Mouse (Mus musculus) midbrain, postnatal 0 days (tissue): ENCODE results near the gene Elf4. TPM values are rescaled to one million over a fixed set of nuclear protein-coding genes. Genes with fewer than 3 reads are reported as not detected.

Source experiments
- ATAC-seq: fragments of 200-750 bp; cut with Nextera tagmentation; 2 replicates; pipeline ENCODE4 v1.8.0; 2017; ENCODE audit warnings: moderate number of reproducible peaks, mild to moderate bottlenecking, moderate TSS enrichment, moderate library complexity; ENCODE audit not compliant: low FRiP score
- DNase-seq: peaks from one replicate; pipeline ENCODE4 v3.0.0-alpha.2; 2015; ENCODE audit warnings: low spot score
- H3K27ac ChIP-seq: fragments of 300-500 bp; sonication (generic); 2 replicates; pipeline ENCODE4 v1.5.1; 2014; ENCODE audit warnings: low read depth, mild to moderate bottlenecking, low read length, mixed read lengths
- H3K27me3 ChIP-seq: fragments of 300-500 bp; sonication (generic); 2 replicates; pipeline ENCODE4 v1.6.1; 2014; ENCODE audit warnings: low read length, control low read depth, mixed read lengths; ENCODE audit not compliant: insufficient read depth
- H3K36me3 ChIP-seq: fragments of 300-500 bp; sonication (generic); 2 replicates; pipeline ENCODE4 v1.6.1; 2014; ENCODE audit warnings: low read length, control low read depth, mixed read lengths; ENCODE audit not compliant: insufficient read depth
- H3K4me1 ChIP-seq: fragments of 300-500 bp; sonication (generic); 2 replicates; pipeline ENCODE4 v1.6.1; 2014; ENCODE audit warnings: mild to moderate bottlenecking, control low read depth, antibody characterized with exemption, low read length, mixed read lengths; ENCODE audit not compliant: insufficient read depth
- H3K4me2 ChIP-seq: fragments of 300-500 bp; sonication (generic); 2 replicates; pipeline ENCODE4 v1.6.1; 2014; ENCODE audit warnings: low read depth, mild to moderate bottlenecking, low read length, mixed read lengths; ENCODE audit not compliant: poor library complexity, severe bottlenecking
- H3K4me3 ChIP-seq: fragments of 300-500 bp; sonication (generic); 2 replicates; pipeline ENCODE4 v1.5.1; 2014; ENCODE audit warnings: low read depth, mild to moderate bottlenecking, low read length, moderate library complexity
- H3K9ac ChIP-seq: fragments of 300-500 bp; sonication (generic); replicated peaks from 2 replicates; pipeline ENCODE4 v1.6.1; 2014; ENCODE audit warnings: mild to moderate bottlenecking, low read length, moderate library complexity, mixed read lengths; ENCODE audit not compliant: poor library complexity, severe bottlenecking
- H3K9me3 ChIP-seq: fragments of 300-500 bp; sonication (generic); 2 replicates; pipeline ENCODE4 v1.6.1; 2016; ENCODE audit warnings: low read length, control low read depth
- CTCF ChIP-seq: IDR thresholded peaks from 2 replicates; pipeline ENCODE4 v1.5.1; 2016; ENCODE audit warnings: antibody characterized with exemption, mild to moderate bottlenecking
- WGBS: fragments of 180-500 bp; shearing (Covaris S2); extraction: QIAGEN DNeasy Blood & Tissue Kit; methylation state at CpG from one replicate; pipeline ENCODE4 v1.1.7; 2014; 5-methylcytosine and 5-hydroxymethylcytosine counted together
- polyA plus RNA-seq: library from polyadenylated mRNA; unstranded; fragments of >200 nt; fragmentation: Nextera tagmentation; extraction: Ambion mirVana; gene quantifications from 2 replicates; pipeline ENCODE4 v1.2.1, GENCODE M21; 2015
- total RNA-seq: library from RNA; depleted of rRNA; stranded (reverse); fragments of >200 nt; gene quantifications from 2 replicates; pipeline ENCODE4 v1.2.3, GENCODE M21; 2014

The Elf4 gene
- total and polyA plus RNA-seq, 2 experiments from 2014 or later: 0.22 to 0.99 TPM

DNA sequence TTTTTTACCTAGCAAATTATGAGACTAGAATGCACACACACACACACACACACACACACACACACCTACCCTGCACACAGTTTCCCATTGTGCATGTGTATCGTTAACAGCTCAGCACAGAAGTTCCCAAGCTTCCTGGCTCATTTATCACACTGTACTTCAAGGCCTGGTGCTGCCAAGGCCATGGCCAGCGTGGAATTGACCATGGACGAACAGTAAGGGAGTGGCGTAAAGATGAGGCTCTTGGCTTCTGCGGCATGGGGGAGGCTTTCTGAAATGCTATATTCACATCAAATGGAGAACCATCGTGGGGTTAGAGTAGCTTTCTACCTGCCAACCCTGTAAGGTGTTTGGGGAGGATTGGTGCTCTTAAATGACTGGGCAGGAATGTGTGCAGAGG is 1.5 kb upstream of the Elf4 start:
- Histone ChIP-seq H3K4me3 (no peak overlapping the region), H3K4me2 (no peak overlapping the region), H3K9me3 (no peaks in the 10 kb centered on the region), H3K27me3 (no peaks in the 10 kb centered on the region), H3K4me1 (no peaks in the 10 kb centered on the region), H3K9ac (no peak overlapping the region), H3K36me3 (no peaks in the 10 kb centered on the region), H3K27ac (no peak overlapping the region)
- 89% methylated on average over 6 of the region's 6 CpGs for WGBS
- DNase-seq: no peak
- no peak for ATAC-seq
- no peak for TF ChIP-seq CTCF

DNA sequence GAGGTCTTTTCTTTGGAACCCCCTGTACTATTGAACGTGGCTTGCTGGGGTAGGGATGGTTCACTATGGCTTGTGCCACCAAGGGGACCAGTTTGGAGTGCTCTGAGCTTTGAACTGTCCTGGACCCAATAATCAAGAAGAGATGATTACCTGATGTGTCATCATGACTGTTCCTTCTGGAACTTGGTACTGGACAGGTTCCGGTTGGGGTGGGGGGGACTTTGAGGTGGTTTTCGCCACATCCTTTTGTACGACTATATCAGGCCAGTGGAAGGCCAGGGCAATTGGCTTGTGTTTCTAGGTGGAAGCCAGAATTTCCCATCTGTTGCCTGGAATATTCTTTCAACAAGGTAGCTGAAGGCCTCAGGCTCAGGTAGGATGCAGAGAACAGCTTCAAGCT is 704 bp upstream of the Elf4 start:
- Histone ChIP-seq H3K4me2 (no peak overlapping the region), H3K4me1 (no peaks in the 10 kb centered on the region), H3K4me3 (no peak overlapping the region), H3K27ac (no peak overlapping the region), H3K9ac (no peak overlapping the region), H3K9me3 (no peaks in the 10 kb centered on the region), H3K27me3 (no peaks in the 10 kb centered on the region), H3K36me3 (no peaks in the 10 kb centered on the region)
- no peak for TF ChIP-seq CTCF
- WGBS: 88% methylated on average over 4 of the region's 4 CpGs
- DNase-seq (no peak), ATAC-seq (no peak)

GRCm38 (mm10) chrX:48462297-48462696 is 635 bp downstream of the Elf4 start:
- Histone ChIP-seq H3K36me3 (no peaks in the 10 kb centered on the region), H3K9me3 (no peaks in the 10 kb centered on the region), H3K4me2 (peak overlapping the region; percentile 63), H3K9ac (no peak overlapping the region), H3K27ac (no peak overlapping the region), H3K4me3 (peak overlapping the region; percentile 33; the same call in 1 of the 2 replicates), H3K27me3 (no peaks in the 10 kb centered on the region), H3K4me1 (no peaks in the 10 kb centered on the region)
- DNase-seq: no peak
- 25% methylated on average over 4 of the region's 4 CpGs for WGBS
- TF ChIP-seq CTCF: no peak
- peak; percentile 13; the same call in 1 of the 2 replicates for ATAC-seq

- no peak overlapping the region for H3K4me3 ChIP-seq
- no peaks in the 10 kb centered on the region for H3K36me3 ChIP-seq
- WGBS: 83% methylated on average over 4 of the region's 4 CpGs
- H3K9ac ChIP-seq: no peak overlapping the region
- H3K4me1 ChIP-seq: no peaks in the 10 kb centered on the region
- DNase-seq (no peak), ATAC-seq (no peak)
- H3K27ac ChIP-seq: no peak overlapping the region
- no peak overlapping the region for H3K4me2 ChIP-seq
- TF ChIP-seq CTCF: no peak
- H3K9me3 ChIP-seq: no peaks in the 10 kb centered on the region
- H3K27me3 ChIP-seq: no peaks in the 10 kb centered on the region
Measured at GRCm38 (mm10) chrX:48461006-48461405, 1.9 kb downstream of the Elf4 start.

- no peaks in the 10 kb centered on the region for H3K4me1 ChIP-seq
- ATAC-seq (no peak), DNase-seq (no peak)
- H3K27ac ChIP-seq: no peak overlapping the region
- WGBS: 87% methylated on average over 7 of the region's 7 CpGs
- no peaks in the 10 kb centered on the region for H3K27me3 ChIP-seq
- H3K4me3 ChIP-seq: no peak overlapping the region
- no peaks in the 10 kb centered on the region for H3K9me3 ChIP-seq
- H3K9ac ChIP-seq: no peak overlapping the region
- no peaks in the 10 kb centered on the region for H3K36me3 ChIP-seq
- TF ChIP-seq CTCF: no peak
- H3K4me2 ChIP-seq: no peak overlapping the region
Measured at GRCm38 (mm10) chrX:48460496-48460895, 2.4 kb downstream of the Elf4 start.

DNA sequence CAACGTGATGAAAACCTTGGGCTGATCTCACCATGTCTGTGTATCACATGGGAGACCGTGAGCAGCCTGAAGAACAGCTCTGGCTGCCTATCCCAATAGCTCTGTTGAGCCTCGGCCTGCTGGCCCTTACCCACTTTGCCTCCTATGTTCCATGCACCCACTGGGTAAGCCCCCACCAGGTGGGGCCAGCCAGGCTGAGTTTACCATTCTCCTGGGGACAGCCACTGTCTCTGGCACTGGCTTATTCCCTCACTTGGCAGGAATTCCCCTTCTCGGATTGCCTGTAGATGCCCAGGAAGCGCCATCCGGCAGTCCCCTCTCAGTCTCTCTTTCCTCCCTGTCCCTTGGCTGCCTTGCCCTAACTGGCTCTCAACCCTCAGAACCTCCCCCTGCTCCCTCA is 6.0 kb downstream of the Elf4 start:
- H3K9ac ChIP-seq: no peak overlapping the region
- H3K4me2 ChIP-seq: no peak overlapping the region
- DNase-seq: no peak
- no peaks in the 10 kb centered on the region for H3K9me3 ChIP-seq
- H3K27me3 ChIP-seq: no peaks in the 10 kb centered on the region
- no peaks in the 10 kb centered on the region for H3K36me3 ChIP-seq
- TF ChIP-seq CTCF: no peak
- no peak overlapping the region for H3K27ac ChIP-seq
- 62% methylated on average over 6 of the region's 6 CpGs for whole genome bisulfite sequencing
- ATAC-seq: no peak
- H3K4me1 ChIP-seq: no peaks in the 10 kb centered on the region
- no peak overlapping the region for H3K4me3 ChIP-seq
